Mouse (Mus musculus) forebrain, postnatal 0 days (tissue): ENCODE data around the gene Ucma. TPM values are rescaled to one million over a fixed set of nuclear protein-coding genes. Genes with fewer than 3 reads are reported as not detected.
A peak's percentile ranks its signal among the peaks of the same experiment; 100 is the strongest.

Experiments used
- ATAC-seq: fragments of 200-750 bp; cut with Nextera tagmentation; 2 replicates; pipeline ENCODE4 v1.8.0; 2017; ENCODE audit warnings: mild to moderate bottlenecking, moderate library complexity
- DNase-seq: peaks from one replicate; pipeline ENCODE4 v3.0.0-alpha.2; 2015
- H3K27ac ChIP-seq: fragments of 300-500 bp; sonication (generic); 2 replicates; pipeline ENCODE4 v1.5.1; 2014; ENCODE audit warnings: low read depth, mild to moderate bottlenecking, antibody characterized with exemption, low read length, moderate library complexity, mixed read lengths
- H3K27me3 ChIP-seq: fragments of 300-500 bp; sonication (generic); 2 replicates; pipeline ENCODE4 v1.6.1; 2014; ENCODE audit warnings: mild to moderate bottlenecking, low read length, mixed read lengths; ENCODE audit not compliant: insufficient read depth
- H3K36me3 ChIP-seq: fragments of 300-500 bp; sonication (generic); 2 replicates; pipeline ENCODE4 v1.6.1; 2014; ENCODE audit warnings: mild to moderate bottlenecking, moderate library complexity; ENCODE audit not compliant: insufficient read depth
- H3K4me1 ChIP-seq: fragments of 300-500 bp; sonication (generic); 2 replicates; pipeline ENCODE4 v1.6.1; 2014; ENCODE audit warnings: antibody characterized with exemption; ENCODE audit not compliant: insufficient read depth
- H3K4me2 ChIP-seq: fragments of 300-500 bp; sonication (generic); 2 replicates; pipeline ENCODE4 v1.6.1; 2014; ENCODE audit warnings: low read depth, mild to moderate bottlenecking, moderate library complexity
- H3K4me3 ChIP-seq: fragments of 300-500 bp; sonication (generic); 2 replicates; pipeline ENCODE4 v1.5.1; 2014; ENCODE audit warnings: low read depth, low read length, mixed read lengths
- H3K9ac ChIP-seq: fragments of 300-500 bp; sonication (generic); 2 replicates; pipeline ENCODE4 v1.6.1; 2014; ENCODE audit warnings: mild to moderate bottlenecking
- H3K9me3 ChIP-seq: fragments of 300-500 bp; sonication (generic); 2 replicates; pipeline ENCODE4 v1.6.1; 2016; ENCODE audit warnings: low read length
- CTCF ChIP-seq: sonication (generic); IDR thresholded peaks from 2 replicates; pipeline ENCODE4 v1.5.1; 2016; ENCODE audit warnings: antibody characterized with exemption, control low read depth, low read depth
- WGBS: fragments of 180-500 bp; shearing (Covaris S2); extraction: QIAGEN DNeasy Blood & Tissue Kit; methylation state at CpG from one replicate; pipeline ENCODE4 v1.1.7; 2014; 5-methylcytosine and 5-hydroxymethylcytosine counted together
- polyA plus RNA-seq: library from polyadenylated mRNA; unstranded; fragments of >200 nt; fragmentation: Nextera tagmentation; extraction: Ambion mirVana; gene quantifications from 2 replicates; pipeline ENCODE4 v1.2.1, GENCODE M21; 2015
- total RNA-seq: library from RNA; depleted of rRNA; stranded (reverse); fragments of >200 nt; gene quantifications from 2 replicates; pipeline ENCODE4 v1.2.3, GENCODE M21; 2014

Gene Ucma
- total and polyA plus RNA-seq, 2 experiments from 2014 or later: 0.27 TPM; not detected in 1

- ATAC-seq (no peak), DNase-seq (no peak)
- H3K27ac ChIP-seq: no peak overlapping the region
- no peaks in the 10 kb centered on the region for H3K27me3 ChIP-seq
- no peak overlapping the region for H3K9ac ChIP-seq
- no peaks in the 10 kb centered on the region for H3K36me3 ChIP-seq
- no peak overlapping the region for H3K4me3 ChIP-seq
- H3K4me1 ChIP-seq: no peaks in the 10 kb centered on the region
- TF ChIP-seq CTCF: no peak
- no peak overlapping the region for H3K4me2 ChIP-seq
- H3K9me3 ChIP-seq: no peaks in the 10 kb centered on the region
- WGBS: 94% methylated on average over 2 of the region's 2 CpGs
Measured at GRCm38 (mm10) chr2:4950986-4951385, 24.9 kb upstream of the Ucma start.

GRCm38 (mm10) chr2:4954216-4954760, 21.6 kb upstream of the Ucma start:
- DNase-seq (no peak), ATAC-seq (no peak)
- H3K4me2 ChIP-seq: no peak overlapping the region
- no peaks in the 10 kb centered on the region for H3K4me1 ChIP-seq
- no peaks in the 10 kb centered on the region for H3K9me3 ChIP-seq
- H3K9ac ChIP-seq: no peak overlapping the region
- TF ChIP-seq CTCF: no peak
- 81% methylated on average over 6 of the region's 6 CpGs for WGBS
- H3K4me3 ChIP-seq: no peak overlapping the region
- no peaks in the 10 kb centered on the region for H3K36me3 ChIP-seq
- H3K27ac ChIP-seq: no peak overlapping the region
- H3K27me3 ChIP-seq: no peaks in the 10 kb centered on the region

- H3K27me3 ChIP-seq: no peaks in the 10 kb centered on the region
- TF ChIP-seq CTCF: no peak
- H3K9ac ChIP-seq: no peak overlapping the region
- no peaks in the 10 kb centered on the region for H3K4me1 ChIP-seq
- no peak overlapping the region for H3K4me3 ChIP-seq
- H3K9me3 ChIP-seq: no peaks in the 10 kb centered on the region
- 76% methylated on average over 12 of the region's 12 CpGs for WGBS
- no peaks in the 10 kb centered on the region for H3K36me3 ChIP-seq
- H3K27ac ChIP-seq: no peak overlapping the region
- no peak overlapping the region for H3K4me2 ChIP-seq
- DNase-seq (no peak), ATAC-seq (no peak)
Measured at GRCm38 (mm10) chr2:4958039-4958438, 17.9 kb upstream of the Ucma start.

GRCm38 (mm10) chr2:4967806-4968205, 8.1 kb upstream of the Ucma start:
- ATAC-seq (no peak), DNase-seq (no peak)
- Histone ChIP-seq H3K27ac (no peak overlapping the region), H3K4me1 (no peaks in the 10 kb centered on the region), H3K9ac (no peak overlapping the region), H3K4me3 (no peak overlapping the region), H3K27me3 (no peaks in the 10 kb centered on the region), H3K36me3 (no peaks in the 10 kb centered on the region), H3K9me3 (no peaks in the 10 kb centered on the region), H3K4me2 (no peak overlapping the region)
- TF ChIP-seq CTCF: no peak
- WGBS: 97% methylated on average over 2 of the region's 2 CpGs

- no peak overlapping the region for H3K27ac ChIP-seq
- TF ChIP-seq CTCF: no peak
- DNase-seq (no peak), ATAC-seq (no peak)
- no peak overlapping the region for H3K4me2 ChIP-seq
- no peak overlapping the region for H3K4me3 ChIP-seq
- no peaks in the 10 kb centered on the region for H3K4me1 ChIP-seq
- no peak overlapping the region for H3K9ac ChIP-seq
- H3K9me3 ChIP-seq: no peaks in the 10 kb centered on the region
- H3K27me3 ChIP-seq: no peaks in the 10 kb centered on the region
- no peaks in the 10 kb centered on the region for H3K36me3 ChIP-seq
- WGBS: 95% methylated on average over 1 of the region's 2 CpGs
Measured at GRCm38 (mm10) chr2:4969083-4969482, 6.8 kb upstream of the Ucma start.

GRCm38 (mm10) chr2:4978091-4978490, 2.2 kb downstream of the Ucma start:
- no peak overlapping the region for H3K4me3 ChIP-seq
- H3K27ac ChIP-seq: no peak overlapping the region; the same call in 1 of the 2 replicates
- DNase-seq (peak; percentile 80), ATAC-seq (peak; percentile 64)
- 0 out of 2 replicates have a peak, but pooled peaks cover 8% of the 10 kb centered on the region for H3K4me1 ChIP-seq
- no peak overlapping the region for H3K9ac ChIP-seq
- TF ChIP-seq CTCF: no peak
- H3K9me3 ChIP-seq: no peaks in the 10 kb centered on the region
- no peaks in the 10 kb centered on the region for H3K27me3 ChIP-seq
- H3K36me3 ChIP-seq: no peaks in the 10 kb centered on the region
- H3K4me2 ChIP-seq: no peak overlapping the region
- 8% methylated on average over 8 of the region's 8 CpGs for WGBS

- no peaks in the 10 kb centered on the region for H3K27me3 ChIP-seq
- H3K4me2 ChIP-seq: no peak overlapping the region
- H3K9me3 ChIP-seq: no peaks in the 10 kb centered on the region
- H3K36me3 ChIP-seq: no peaks in the 10 kb centered on the region
- H3K9ac ChIP-seq: no peak overlapping the region
- H3K4me1 ChIP-seq: no peaks in the 10 kb centered on the region
- 21% methylated on average over 5 of the region's 5 CpGs for whole genome bisulfite sequencing
- no peak for ATAC-seq
- TF ChIP-seq CTCF: no peak
- H3K4me3 ChIP-seq: no peak overlapping the region
- H3K27ac ChIP-seq: no peak overlapping the region
- no peak for DNase-seq
Measured at GRCm38 (mm10) chr2:4983987-4984386, 8.1 kb downstream of the Ucma start.
